Mouse (Mus musculus) hindbrain, embryonic 15.5 days (tissue): ENCODE data around the gene Htra1. TPM values are rescaled to one million over a fixed set of nuclear protein-coding genes. Genes with fewer than 3 reads are reported as not detected.

Experiments used
- ATAC-seq: fragments of 200-750 bp; cut with Nextera tagmentation; 2 replicates; pipeline ENCODE4 v1.8.0; 2017; ENCODE audit warnings: low read depth, moderate number of reproducible peaks, moderate TSS enrichment; ENCODE audit not compliant: low FRiP score
- H3K27ac ChIP-seq: fragments of 300-500 bp; sonication (generic); replicated peaks from 2 replicates; pipeline ENCODE4 v1.5.1; 2015; ENCODE audit warnings: mild to moderate bottlenecking, inconsistent platforms
- H3K27me3 ChIP-seq: fragments of 300-500 bp; sonication (generic); 2 replicates; pipeline ENCODE4 v1.6.1; 2015; ENCODE audit warnings: control low read depth, inconsistent platforms
- H3K36me3 ChIP-seq: fragments of 300-500 bp; sonication (generic); 2 replicates; pipeline ENCODE4 v1.6.1; 2015; ENCODE audit warnings: control low read depth, inconsistent platforms
- H3K4me1 ChIP-seq: fragments of 300-500 bp; sonication (generic); replicated peaks from 2 replicates; pipeline ENCODE4 v1.6.1; 2015; ENCODE audit warnings: control low read depth, inconsistent platforms
- H3K4me2 ChIP-seq: fragments of 300-500 bp; sonication (generic); 2 replicates; pipeline ENCODE4 v1.6.1; 2015; ENCODE audit warnings: moderate library complexity, mild to moderate bottlenecking, inconsistent platforms
- H3K4me3 ChIP-seq: fragments of 300-500 bp; sonication (generic); 2 replicates; pipeline ENCODE4 v1.5.1; 2015; ENCODE audit warnings: mild to moderate bottlenecking, inconsistent platforms
- H3K9ac ChIP-seq: fragments of 300-500 bp; sonication (generic); 2 replicates; pipeline ENCODE4 v1.6.1; 2015; ENCODE audit warnings: inconsistent platforms
- H3K9me3 ChIP-seq: fragments of 300-500 bp; sonication (generic); 2 replicates; pipeline ENCODE4 v1.6.1; 2016; ENCODE audit warnings: control low read depth, inconsistent platforms
- WGBS: fragments of 180-500 bp; shearing (Covaris S2); methylation state at CpG from one replicate; pipeline ENCODE4 v1.1.7; 2015; 5-methylcytosine and 5-hydroxymethylcytosine counted together
- polyA plus RNA-seq: library from polyadenylated mRNA; unstranded; fragments of >200 nt; fragmentation: Nextera tagmentation; extraction: Ambion mirVana; gene quantifications from 2 replicates; pipeline ENCODE4 v1.2.1, GENCODE M21; 2015

Htra1 gene
- polyA plus RNA-seq: 19.9 and 22.2 TPM in 2 replicates

GRCm38 (mm10) chr7:130935793-130936471, at the start of gene Htra1:
TSS of gene Htra1 (plus strand) at chr7:130936111.
- H3K9ac ChIP-seq: peak within 1 kb of the TSS; percentile 7; the same call in 1 of the 2 replicates
- H3K9me3 ChIP-seq: no peaks in the 10 kb centered on the region
- WGBS: under 1% methylated on average over 70 of the region's 70 CpGs
- ATAC-seq: peak; percentile 83
- H3K4me2 ChIP-seq: peak within 1 kb of the TSS; percentile 64
- no peak within 1 kb of the TSS for H3K27ac ChIP-seq
- H3K4me3 ChIP-seq: peak within 1 kb of the TSS; percentile 43
- peaks cover 53% of the 10 kb centered on the region for H3K27me3 ChIP-seq
- H3K36me3 ChIP-seq: no peaks in the 10 kb centered on the region
- peaks cover 29% of the 10 kb centered on the region for H3K4me1 ChIP-seq

GRCm38 (mm10) chr7:130886246-130886645, 49.7 kb upstream of the Htra1 start:
- Histone ChIP-seq H3K4me3 (no peak overlapping the region), H3K9me3 (no peaks in the 10 kb centered on the region), H3K9ac (no peak overlapping the region), H3K36me3 (peaks cover 19% of the 10 kb centered on the region; the same call in 1 of the 2 replicates), H3K4me2 (no peak overlapping the region), H3K4me1 (0 out of 2 replicates have a peak, but pooled peaks cover 3% of the 10 kb centered on the region), H3K27ac (no peak overlapping the region), H3K27me3 (no peaks in the 10 kb centered on the region)
- WGBS: 88% methylated on average over 3 of the region's 3 CpGs
- no peak for ATAC-seq

GRCm38 (mm10) chr7:130887946-130888345, 48.0 kb upstream of the Htra1 start:
- no peak for ATAC-seq
- Histone ChIP-seq H3K4me3 (no peak overlapping the region), H3K36me3 (peaks cover 24% of the 10 kb centered on the region), H3K9me3 (no peaks in the 10 kb centered on the region), H3K4me1 (0 out of 2 replicates have a peak, but pooled peaks cover 3% of the 10 kb centered on the region), H3K27me3 (no peaks in the 10 kb centered on the region), H3K9ac (no peak overlapping the region), H3K27ac (no peak overlapping the region), H3K4me2 (no peak overlapping the region)
- WGBS: 27% methylated on average over 3 of the region's 3 CpGs

GRCm38 (mm10) chr7:130890871-130891270, 45.0 kb upstream of the Htra1 start:
- Histone ChIP-seq H3K27me3 (no peaks in the 10 kb centered on the region), H3K9me3 (no peaks in the 10 kb centered on the region), H3K4me2 (no peak overlapping the region), H3K9ac (no peak overlapping the region), H3K36me3 (peaks cover 16% of the 10 kb centered on the region; the same call in 1 of the 2 replicates), H3K27ac (no peak overlapping the region), H3K4me1 (0 out of 2 replicates have a peak, but pooled peaks cover 3% of the 10 kb centered on the region), H3K4me3 (no peak overlapping the region)
- WGBS: 58% methylated on average over 2 of the region's 2 CpGs
- no peak for ATAC-seq

- ATAC-seq: no peak
- no peak overlapping the region for H3K27ac ChIP-seq
- H3K9me3 ChIP-seq: no peaks in the 10 kb centered on the region
- H3K4me2 ChIP-seq: no peak overlapping the region
- no peaks in the 10 kb centered on the region for H3K27me3 ChIP-seq
- WGBS: 85% methylated on average over 6 of the region's 6 CpGs
- no peak overlapping the region for H3K4me3 ChIP-seq
- peaks cover 16% of the 10 kb centered on the region; the same call in 1 of the 2 replicates for H3K36me3 ChIP-seq
- 0 out of 2 replicates have a peak, but pooled peaks cover 2% of the 10 kb centered on the region for H3K4me1 ChIP-seq
- H3K9ac ChIP-seq: no peak overlapping the region
Observed at GRCm38 (mm10) chr7:130892973-130893372, 42.9 kb upstream of the Htra1 start.

GRCm38 (mm10) chr7:130894931-130895617, 40.8 kb upstream of the Htra1 start:
- Histone ChIP-seq H3K36me3 (peaks cover 16% of the 10 kb centered on the region; the same call in 1 of the 2 replicates), H3K27me3 (no peaks in the 10 kb centered on the region), H3K4me1 (no peaks in the 10 kb centered on the region), H3K9me3 (no peaks in the 10 kb centered on the region), H3K9ac (no peak overlapping the region), H3K4me2 (no peak overlapping the region), H3K27ac (no peak overlapping the region), H3K4me3 (no peak overlapping the region)
- ATAC-seq: no peak
- WGBS: 87% methylated on average over 9 of the region's 9 CpGs

- no peak overlapping the region for H3K4me2 ChIP-seq
- no peak overlapping the region for H3K27ac ChIP-seq
- no peak overlapping the region for H3K9ac ChIP-seq
- no peaks in the 10 kb centered on the region for H3K4me1 ChIP-seq
- WGBS: 73% methylated on average over 2 of the region's 2 CpGs
- no peak for ATAC-seq
- H3K4me3 ChIP-seq: no peak overlapping the region
- H3K9me3 ChIP-seq: no peaks in the 10 kb centered on the region
- no peaks in the 10 kb centered on the region for H3K27me3 ChIP-seq
- H3K36me3 ChIP-seq: peaks cover 18% of the 10 kb centered on the region
Observed at GRCm38 (mm10) chr7:130895618-130895945, 40.3 kb upstream of the Htra1 start.

- WGBS: 82% methylated on average over 3 of the region's 3 CpGs
- H3K27me3 ChIP-seq: no peaks in the 10 kb centered on the region
- H3K4me2 ChIP-seq: no peak overlapping the region
- H3K27ac ChIP-seq: no peak overlapping the region
- no peaks in the 10 kb centered on the region for H3K4me1 ChIP-seq
- H3K9me3 ChIP-seq: no peaks in the 10 kb centered on the region
- no peak for ATAC-seq
- H3K36me3 ChIP-seq: peaks cover 22% of the 10 kb centered on the region
- no peak overlapping the region for H3K9ac ChIP-seq
- H3K4me3 ChIP-seq: no peak overlapping the region
Observed at GRCm38 (mm10) chr7:130896064-130896463, 39.8 kb upstream of the Htra1 start.

- WGBS: 91% methylated on average over 10 of the region's 10 CpGs
- ATAC-seq: no peak
Observed at GRCm38 (mm10) chr7:130897201-130897600, 38.7 kb upstream of the Htra1 start.

GRCm38 (mm10) chr7:130898373-130898772, 37.5 kb upstream of the Htra1 start:
- Histone ChIP-seq H3K4me3 (no peak overlapping the region), H3K4me2 (no peak overlapping the region), H3K9me3 (no peaks in the 10 kb centered on the region), H3K4me1 (no peaks in the 10 kb centered on the region), H3K27ac (no peak overlapping the region), H3K36me3 (peaks cover 19% of the 10 kb centered on the region), H3K9ac (no peak overlapping the region), H3K27me3 (no peaks in the 10 kb centered on the region)
- no peak for ATAC-seq
- 78% methylated on average over 4 of the region's 4 CpGs for WGBS

More at GRCm38 (mm10) chr7:130897201-130897600, 38.7 kb upstream of the Htra1 start:
- H3K4me3 ChIP-seq: no peak overlapping the region
- H3K27me3 ChIP-seq: no peaks in the 10 kb centered on the region
- H3K9ac ChIP-seq: no peak overlapping the region
- H3K27ac ChIP-seq: no peak overlapping the region
- no peaks in the 10 kb centered on the region for H3K9me3 ChIP-seq
- peaks cover 22% of the 10 kb centered on the region for H3K36me3 ChIP-seq
- H3K4me2 ChIP-seq: no peak overlapping the region
- no peaks in the 10 kb centered on the region for H3K4me1 ChIP-seq

GRCm38 (mm10) chr7:130900233-130900848, 35.6 kb upstream of the Htra1 start:
- no peak for ATAC-seq
- no peak overlapping the region for H3K27ac ChIP-seq
- WGBS: 96% methylated on average over 5 of the region's 5 CpGs
- no peak overlapping the region for H3K4me2 ChIP-seq
- H3K4me1 ChIP-seq: no peaks in the 10 kb centered on the region
- H3K36me3 ChIP-seq: peaks cover 37% of the 10 kb centered on the region
- no peak overlapping the region for H3K9ac ChIP-seq
- H3K4me3 ChIP-seq: no peak overlapping the region
- H3K9me3 ChIP-seq: no peaks in the 10 kb centered on the region
- H3K27me3 ChIP-seq: no peaks in the 10 kb centered on the region

GRCm38 (mm10) chr7:130902929-130903328, 33.0 kb upstream of the Htra1 start:
- H3K4me1 ChIP-seq: no peaks in the 10 kb centered on the region
- H3K36me3 ChIP-seq: peaks cover 30% of the 10 kb centered on the region
- no peak overlapping the region for H3K4me3 ChIP-seq
- no peak for ATAC-seq
- no peak overlapping the region for H3K27ac ChIP-seq
- no peak overlapping the region for H3K9ac ChIP-seq
- no peak overlapping the region for H3K4me2 ChIP-seq
- no peaks in the 10 kb centered on the region for H3K9me3 ChIP-seq
- 95% methylated on average over 1 of the region's 1 CpGs for WGBS
- no peaks in the 10 kb centered on the region for H3K27me3 ChIP-seq
